Mouse (Mus musculus): ENCODE measurements around the gene Mast2. TPM values are rescaled to one million over a fixed set of nuclear protein-coding genes. Genes with fewer than 3 reads are reported as not detected.
A peak's percentile ranks its signal among the peaks of the same experiment; 100 is the strongest.

The Mast2 gene
- polyA plus RNA-seq, 1 experiment = 40.5 TPM

DNA sequence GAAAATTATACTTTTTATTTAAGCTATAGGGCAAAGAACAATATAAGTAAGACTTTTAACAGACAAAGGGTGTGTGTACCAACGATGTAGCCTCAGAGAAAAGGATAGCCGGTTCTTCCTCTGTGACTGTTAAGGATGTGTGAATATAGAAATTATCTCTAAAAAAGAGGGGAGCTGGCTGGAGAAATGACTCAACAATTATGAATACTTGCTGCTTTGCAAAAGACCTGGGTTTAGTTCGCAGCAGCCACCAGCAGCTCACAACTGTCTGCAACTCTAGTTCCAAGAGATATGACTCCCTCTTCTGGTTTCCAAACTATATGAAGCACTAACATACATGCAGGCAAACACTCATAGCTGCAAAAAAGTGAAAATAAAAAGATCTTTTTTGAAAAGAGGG lies 2.0 kb downstream of the Mast2 start:
- Histone ChIP-seq H3K79me3 (ENCODE audit: low read depth) (peaks cover 59% of the 10 kb centered on the region), H3K27me3 (ENCODE audit: control insufficient read depth, insufficient read depth, insufficient read length) (no peaks in the 10 kb centered on the region), H3ac (ENCODE audit: control insufficient read depth, insufficient read length, low read depth) (no peak overlapping the region), H3K36me3 (ENCODE audit: control insufficient read depth, insufficient read depth) (no peaks in the 10 kb centered on the region), H3K4me3 (ENCODE audit: insufficient read depth, poor library complexity, severe bottlenecking) (no peak overlapping the region), H3K79me2 (ENCODE audit: control insufficient read depth, insufficient read depth) (peaks cover 70% of the 10 kb centered on the region)
- TF ChIP-seq MAX (IDR thresholded peaks at IDR 0.05) = no peak
- TF ChIP-seq MYOD1 (IDR thresholded peaks at IDR 0.05; ENCODE audit: control insufficient read depth, insufficient read length, low read depth) = no peak

DNA sequence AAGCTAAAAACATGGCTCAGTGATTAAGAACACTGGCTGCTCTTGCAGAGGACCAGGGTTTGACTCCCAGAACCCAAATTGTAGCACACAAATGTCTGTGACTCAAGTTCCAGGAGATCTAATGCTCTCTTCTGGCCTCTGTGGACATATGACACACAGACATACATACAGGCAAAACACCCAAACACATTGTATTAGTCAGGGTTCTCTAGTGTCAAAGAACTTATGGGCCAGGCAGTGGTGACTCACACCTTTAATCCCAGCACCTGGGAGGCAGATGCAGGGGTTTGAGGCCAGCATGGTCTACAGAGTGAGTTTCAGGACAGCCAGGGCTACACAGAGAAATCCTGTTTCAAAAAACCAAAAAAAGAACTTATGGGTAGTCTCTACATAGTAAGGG lies 12.4 kb downstream of the Mast2 start:
- Histone ChIP-seq H3K27me3 (ENCODE audit: control insufficient read depth, insufficient read depth, insufficient read length) (no peaks in the 10 kb centered on the region), H3K4me3 (ENCODE audit: insufficient read depth, poor library complexity, severe bottlenecking) (no peak overlapping the region), H3K36me3 (ENCODE audit: control insufficient read depth, insufficient read depth) (no peaks in the 10 kb centered on the region), H3K79me2 (ENCODE audit: control insufficient read depth, insufficient read depth) (peaks cover 100% of the 10 kb centered on the region), H3ac (ENCODE audit: control insufficient read depth, insufficient read length, low read depth) (no peak overlapping the region), H3K79me3 (ENCODE audit: low read depth) (peaks cover 64% of the 10 kb centered on the region)
- TF ChIP-seq FOSL1 (IDR thresholded peaks at IDR 0.05; ENCODE audit: insufficient read depth, low read length, poor library complexity, severe bottlenecking) (no peak), CEBPB (IDR thresholded peaks at IDR 0.05; ENCODE audit: low read depth) (no peak), MYOG (IDR thresholded peaks at IDR 0.05; ENCODE audit: control insufficient read depth, extremely low read depth, insufficient read length) (no peak), MYOD1 (IDR thresholded peaks at IDR 0.05; ENCODE audit: control insufficient read depth, insufficient read length, low read depth) (no peak), USF1 (IDR thresholded peaks at IDR 0.05; ENCODE audit: low read depth) (no peak), MAX (IDR thresholded peaks at IDR 0.05) (no peak), CTCF (IDR thresholded peaks at IDR 0.05; ENCODE audit: control insufficient read depth, insufficient read depth, insufficient read length) (no peak)

DNA sequence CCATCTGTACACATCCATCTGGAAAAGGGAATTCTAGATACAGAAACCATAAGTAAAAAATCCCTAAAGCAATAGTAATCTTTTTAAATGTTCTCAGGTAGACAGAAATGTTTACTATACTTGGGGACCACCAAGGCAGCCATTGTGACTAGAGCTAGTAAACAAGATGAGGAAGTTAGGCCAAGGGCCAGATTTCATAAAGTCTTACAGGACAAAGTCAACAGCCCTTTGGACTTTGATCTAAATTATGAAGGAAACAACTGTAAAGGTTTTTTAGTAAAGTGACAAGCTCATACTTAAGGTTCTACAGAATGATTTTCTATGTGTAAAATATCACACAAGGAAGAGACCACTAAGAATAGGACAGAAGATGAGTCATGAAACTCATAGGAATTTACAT lies 14.0 kb downstream of the Mast2 start:
- Histone ChIP-seq H3ac (ENCODE audit: control insufficient read depth, insufficient read length, low read depth) (no peak overlapping the region), H3K4me3 (ENCODE audit: insufficient read depth, poor library complexity, severe bottlenecking) (no peak overlapping the region), H3K36me3 (ENCODE audit: control insufficient read depth, insufficient read depth) (no peaks in the 10 kb centered on the region), H3K79me2 (ENCODE audit: control insufficient read depth, insufficient read depth) (peaks cover 100% of the 10 kb centered on the region), H3K79me3 (ENCODE audit: low read depth) (peaks cover 63% of the 10 kb centered on the region), H3K27me3 (ENCODE audit: control insufficient read depth, insufficient read depth, insufficient read length) (no peaks in the 10 kb centered on the region)
- TF ChIP-seq MYOG (IDR thresholded peaks at IDR 0.05; ENCODE audit: control insufficient read depth, extremely low read depth, insufficient read length) (no peak), FOSL1 (IDR thresholded peaks at IDR 0.05; ENCODE audit: insufficient read depth, low read length, poor library complexity, severe bottlenecking) (no peak), USF1 (IDR thresholded peaks at IDR 0.05; ENCODE audit: low read depth) (no peak), MYOD1 (IDR thresholded peaks at IDR 0.05; ENCODE audit: control insufficient read depth, insufficient read length, low read depth) (no peak), CEBPB (IDR thresholded peaks at IDR 0.05; ENCODE audit: low read depth) (no peak), MAX (IDR thresholded peaks at IDR 0.05) (no peak), CTCF (IDR thresholded peaks at IDR 0.05; ENCODE audit: control insufficient read depth, insufficient read depth, insufficient read length) (no peak)

DNA sequence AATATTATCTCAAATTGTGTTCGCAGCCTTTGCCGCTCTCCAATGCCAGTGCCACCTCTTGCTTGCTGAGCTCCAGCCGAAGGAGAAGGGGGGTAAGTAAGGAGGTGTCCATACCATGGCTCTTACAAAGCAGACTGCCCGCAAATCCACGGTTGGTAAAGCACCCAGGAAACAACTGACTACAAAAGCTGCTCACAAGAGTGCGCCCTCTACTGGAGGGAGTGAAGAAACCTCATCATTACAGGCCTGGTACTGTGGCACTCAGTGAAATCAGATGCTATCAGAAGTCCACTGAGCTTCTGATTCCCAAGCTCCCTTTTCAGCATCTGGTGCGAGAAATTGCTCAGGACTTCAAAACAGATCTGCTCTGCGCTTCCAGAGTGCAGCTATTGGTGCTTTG lies 15.3 kb downstream of the Mast2 start:
- Histone ChIP-seq H3K27me3 (ENCODE audit: control insufficient read depth, insufficient read depth, insufficient read length) (no peaks in the 10 kb centered on the region), H3K4me3 (ENCODE audit: insufficient read depth, poor library complexity, severe bottlenecking) (no peak overlapping the region), H3K79me3 (ENCODE audit: low read depth) (peaks cover 68% of the 10 kb centered on the region), H3K36me3 (ENCODE audit: control insufficient read depth, insufficient read depth) (no peaks in the 10 kb centered on the region), H3ac (ENCODE audit: control insufficient read depth, insufficient read length, low read depth) (no peak overlapping the region), H3K79me2 (ENCODE audit: control insufficient read depth, insufficient read depth) (peaks cover 100% of the 10 kb centered on the region)
- TF ChIP-seq MYOG (IDR thresholded peaks at IDR 0.05; ENCODE audit: control insufficient read depth, extremely low read depth, insufficient read length) (no peak), CTCF (IDR thresholded peaks at IDR 0.05; ENCODE audit: control insufficient read depth, insufficient read depth, insufficient read length) (peak; percentile 16), MYOD1 (IDR thresholded peaks at IDR 0.05; ENCODE audit: control insufficient read depth, insufficient read length, low read depth) (no peak), USF1 (IDR thresholded peaks at IDR 0.05; ENCODE audit: low read depth) (no peak), CEBPB (IDR thresholded peaks at IDR 0.05; ENCODE audit: low read depth) (no peak)

DNA sequence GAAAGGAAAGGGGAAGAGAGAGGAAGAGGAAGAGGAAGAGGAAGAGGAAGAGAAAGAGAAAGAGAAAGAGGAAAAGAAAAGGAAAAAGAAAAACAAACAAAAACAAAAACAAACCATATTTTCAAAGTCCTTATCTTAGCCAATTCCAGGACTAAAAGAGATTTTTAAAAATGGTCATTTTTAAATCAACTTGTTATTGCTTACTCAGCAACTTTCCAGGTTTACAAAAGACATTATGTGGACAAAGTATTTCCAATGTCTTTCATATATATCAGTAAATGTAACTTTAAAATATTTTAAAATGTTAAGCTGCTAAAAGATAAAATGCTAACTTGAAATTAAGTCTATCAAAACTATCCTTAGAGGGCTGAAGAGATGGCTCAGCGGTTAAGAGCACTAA lies 24.6 kb downstream of the Mast2 start:
- TF ChIP-seq USF1 (IDR thresholded peaks at IDR 0.05; ENCODE audit: low read depth) = no peak
- TF ChIP-seq MAX (IDR thresholded peaks at IDR 0.05) = no peak
- no peak for TF ChIP-seq MYOD1 (IDR thresholded peaks at IDR 0.05; ENCODE audit: control insufficient read depth, insufficient read length, low read depth)
- TF ChIP-seq MYOG (IDR thresholded peaks at IDR 0.05; ENCODE audit: control insufficient read depth, extremely low read depth, insufficient read length) = no peak
- no peak for TF ChIP-seq FOSL1 (IDR thresholded peaks at IDR 0.05; ENCODE audit: insufficient read depth, low read length, poor library complexity, severe bottlenecking)
- TF ChIP-seq CTCF (IDR thresholded peaks at IDR 0.05; ENCODE audit: control insufficient read depth, insufficient read depth, insufficient read length) = no peak
- TF ChIP-seq CEBPB (IDR thresholded peaks at IDR 0.05; ENCODE audit: low read depth) = no peak
- Histone ChIP-seq H3K79me3 (ENCODE audit: low read depth) (peaks cover 52% of the 10 kb centered on the region), H3ac (ENCODE audit: control insufficient read depth, insufficient read length, low read depth) (no peak overlapping the region), H3K36me3 (ENCODE audit: control insufficient read depth, insufficient read depth) (no peaks in the 10 kb centered on the region), H3K27me3 (ENCODE audit: control insufficient read depth, insufficient read depth, insufficient read length) (no peaks in the 10 kb centered on the region), H3K4me3 (ENCODE audit: insufficient read depth, poor library complexity, severe bottlenecking) (no peak overlapping the region), H3K79me2 (ENCODE audit: control insufficient read depth, insufficient read depth) (peaks cover 91% of the 10 kb centered on the region)

DNA sequence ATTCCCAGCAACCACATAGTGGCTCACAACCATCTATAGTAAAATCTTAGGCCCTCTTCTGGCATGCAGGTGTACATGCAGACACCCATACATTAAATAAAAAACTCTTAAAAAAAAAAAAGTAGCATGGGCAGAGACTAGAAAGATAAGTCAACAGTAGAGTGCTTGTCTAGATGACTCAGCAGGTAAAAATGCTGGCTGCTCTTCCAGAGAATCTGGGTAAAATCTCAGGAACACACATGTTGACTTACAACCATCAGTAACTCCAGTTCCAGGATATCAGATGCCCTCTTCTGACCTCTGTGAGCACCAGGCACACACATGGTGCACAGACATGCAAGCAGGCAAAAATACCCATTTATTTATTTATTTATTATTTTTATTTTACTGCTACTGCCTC lies 25.4 kb downstream of the Mast2 start:
- Histone ChIP-seq H3K4me3 (ENCODE audit: insufficient read depth, poor library complexity, severe bottlenecking) (no peak overlapping the region), H3K27me3 (ENCODE audit: control insufficient read depth, insufficient read depth, insufficient read length) (no peaks in the 10 kb centered on the region), H3K79me2 (ENCODE audit: control insufficient read depth, insufficient read depth) (peaks cover 82% of the 10 kb centered on the region), H3K36me3 (ENCODE audit: control insufficient read depth, insufficient read depth) (peaks cover 3% of the 10 kb centered on the region), H3K79me3 (ENCODE audit: low read depth) (peaks cover 44% of the 10 kb centered on the region), H3ac (ENCODE audit: control insufficient read depth, insufficient read length, low read depth) (no peak overlapping the region)
- TF ChIP-seq MAX (IDR thresholded peaks at IDR 0.05) (no peak), CEBPB (IDR thresholded peaks at IDR 0.05; ENCODE audit: low read depth) (no peak), CTCF (IDR thresholded peaks at IDR 0.05; ENCODE audit: control insufficient read depth, insufficient read depth, insufficient read length) (no peak), USF1 (IDR thresholded peaks at IDR 0.05; ENCODE audit: low read depth) (no peak), FOSL1 (IDR thresholded peaks at IDR 0.05; ENCODE audit: insufficient read depth, low read length, poor library complexity, severe bottlenecking) (no peak), MYOG (IDR thresholded peaks at IDR 0.05; ENCODE audit: control insufficient read depth, extremely low read depth, insufficient read length) (no peak), MYOD1 (IDR thresholded peaks at IDR 0.05; ENCODE audit: control insufficient read depth, insufficient read length, low read depth) (no peak)

Measured in C2C12 (cell line).